14 mouse cellular contexts compared by ENCODE assay signal in genomic region chr13:64403519-64403918, GRCm38 (mm10).
"Had no signal": no experiment of that assay in that cellular context is flagged by ENCODE, and none has a peak within 500 bp of the region (broad histone marks: within the 10 kb centered on the region; RNA-seq: fewer than 3 reads in every experiment).

No protein-coding gene starts in this region.

- H3K9me3 ChIP-seq: midbrain, embryonic 10.5 days; midbrain, embryonic 12.5 days; midbrain, embryonic 15.5 days; neural tube, embryonic 12.5 days; stomach, embryonic 15.5 days had no signal

- H3K4me3 ChIP-seq: midbrain, embryonic 10.5 days; midbrain, embryonic 12.5 days; midbrain, embryonic 15.5 days; neural tube, embryonic 12.5 days; stomach, embryonic 15.5 days had no signal

- H3K9ac ChIP-seq: lung, embryonic 14.5 days; midbrain, embryonic 12.5 days; midbrain, embryonic 15.5 days; neural tube, embryonic 12.5 days; stomach, embryonic 15.5 days had no signal

- H3K27ac ChIP-seq: midbrain, embryonic 10.5 days; midbrain, embryonic 12.5 days; midbrain, embryonic 15.5 days; neural tube, embryonic 12.5 days; stomach, embryonic 15.5 days; stomach, postnatal 0 days had no signal

- DNase-seq: lung, adult 18-20 months; lung, embryonic 14.5 days; lung, postnatal 10 days; lung, postnatal 4 days; right cerebral cortex, postnatal 14 days; thymus, adult 2 months; thymus, postnatal 25 days; thymus, postnatal 4 days had no signal

- H3K27me3 ChIP-seq: midbrain, embryonic 12.5 days; midbrain, embryonic 15.5 days; neural tube, embryonic 12.5 days; stomach, embryonic 15.5 days had no signal

- H3K36me3 ChIP-seq: midbrain, embryonic 10.5 days; midbrain, embryonic 12.5 days; midbrain, embryonic 15.5 days; neural tube, embryonic 12.5 days; stomach, embryonic 15.5 days had no signal

- H3K4me1 ChIP-seq: midbrain, embryonic 10.5 days; midbrain, embryonic 12.5 days; midbrain, embryonic 15.5 days; neural tube, embryonic 12.5 days had no signal
